Mouse (Mus musculus) heart, postnatal 0 days (tissue): ENCODE measurements around the gene Pltp.

Experiments
- CTCF ChIP-seq: IDR thresholded peaks from 2 replicates; pipeline ENCODE4 v1.5.1; 2016; ENCODE audit warnings: antibody characterized with exemption, control low read depth, low read depth
- EP300 ChIP-seq: IDR thresholded peaks from 2 replicates; pipeline ENCODE4 v1.6.1; 2016; ENCODE audit warnings: antibody characterized with exemption, low read depth

DNA sequence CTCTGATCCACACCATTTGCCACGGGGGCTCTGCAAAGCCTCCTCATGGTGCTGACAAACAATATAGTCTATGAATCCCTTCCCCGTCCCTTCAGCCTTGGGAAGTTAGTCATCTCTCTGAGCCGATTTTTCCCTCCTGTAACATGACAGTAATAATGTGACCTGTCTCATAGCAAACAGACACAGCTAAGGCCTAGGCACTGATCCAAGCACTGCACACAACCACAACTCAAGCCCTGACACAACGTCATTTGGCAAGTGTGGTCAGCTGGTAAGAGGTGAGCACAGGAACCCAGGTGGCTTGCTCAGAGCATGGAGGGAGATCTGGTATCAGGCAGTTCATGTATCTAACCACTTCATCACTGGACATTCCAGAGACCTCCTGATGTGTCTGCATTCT is 61.6 kb downstream of the Pltp start:
- TF ChIP-seq CTCF (no peak), EP300 (no peak)
